Mouse (Mus musculus) hindbrain, embryonic 15.5 days (tissue): ENCODE data around the gene Tceal9. TPM values are rescaled to one million over a fixed set of nuclear protein-coding genes. Genes with fewer than 3 reads are reported as not detected.
"Not testable (repeated sequence)": the region's sequence is repeated elsewhere in the genome, so short reads cannot be mapped to it uniquely, and the experiment has no call there.

ENCODE experiments used
- ATAC-seq: fragments of 200-750 bp; cut with Nextera tagmentation; 2 replicates; pipeline ENCODE4 v1.8.0; 2017; ENCODE audit warnings: low read depth, moderate number of reproducible peaks, moderate TSS enrichment; ENCODE audit not compliant: low FRiP score
- H3K27ac ChIP-seq: fragments of 300-500 bp; sonication (generic); replicated peaks from 2 replicates; pipeline ENCODE4 v1.5.1; 2015; ENCODE audit warnings: mild to moderate bottlenecking, inconsistent platforms
- H3K27me3 ChIP-seq: fragments of 300-500 bp; sonication (generic); 2 replicates; pipeline ENCODE4 v1.6.1; 2015; ENCODE audit warnings: control low read depth, inconsistent platforms
- H3K36me3 ChIP-seq: fragments of 300-500 bp; sonication (generic); 2 replicates; pipeline ENCODE4 v1.6.1; 2015; ENCODE audit warnings: control low read depth, inconsistent platforms
- H3K4me1 ChIP-seq: fragments of 300-500 bp; sonication (generic); replicated peaks from 2 replicates; pipeline ENCODE4 v1.6.1; 2015; ENCODE audit warnings: control low read depth, inconsistent platforms
- H3K4me2 ChIP-seq: fragments of 300-500 bp; sonication (generic); 2 replicates; pipeline ENCODE4 v1.6.1; 2015; ENCODE audit warnings: moderate library complexity, mild to moderate bottlenecking, inconsistent platforms
- H3K4me3 ChIP-seq: fragments of 300-500 bp; sonication (generic); 2 replicates; pipeline ENCODE4 v1.5.1; 2015; ENCODE audit warnings: mild to moderate bottlenecking, inconsistent platforms
- H3K9ac ChIP-seq: fragments of 300-500 bp; sonication (generic); 2 replicates; pipeline ENCODE4 v1.6.1; 2015; ENCODE audit warnings: inconsistent platforms
- H3K9me3 ChIP-seq: fragments of 300-500 bp; sonication (generic); 2 replicates; pipeline ENCODE4 v1.6.1; 2016; ENCODE audit warnings: control low read depth, inconsistent platforms
- WGBS: fragments of 180-500 bp; shearing (Covaris S2); methylation state at CpG from one replicate; pipeline ENCODE4 v1.1.7; 2015; 5-methylcytosine and 5-hydroxymethylcytosine counted together
- polyA plus RNA-seq: library from polyadenylated mRNA; unstranded; fragments of >200 nt; fragmentation: Nextera tagmentation; extraction: Ambion mirVana; gene quantifications from 2 replicates; pipeline ENCODE4 v1.2.1, GENCODE M21; 2015

The Tceal9 gene
- polyA plus RNA-seq, result 236 and 251 TPM in 2 replicates

- no peaks in the 10 kb centered on the region for H3K9me3 ChIP-seq
- peak within 1 kb of the TSS; percentile 86 for H3K27ac ChIP-seq
- no peaks in the 10 kb centered on the region for H3K27me3 ChIP-seq
- H3K4me2 ChIP-seq, result peak within 1 kb of the TSS; percentile 53
- 23% methylated on average over 20 of the region's 20 CpGs for WGBS
- no peaks in the 10 kb centered on the region for H3K36me3 ChIP-seq
- H3K4me1 ChIP-seq, result no peaks in the 10 kb centered on the region
- H3K9ac ChIP-seq, result peak within 1 kb of the TSS; percentile 62
- H3K4me3 ChIP-seq, result peak within 1 kb of the TSS; percentile 59
- peak; percentile 97 for ATAC-seq
These were observed at the start of gene Tceal9 for GRCm38 (mm10) chrX:136244574-136245229. Tceal9 (plus strand) TSS chrX:136245079.

GRCm38 (mm10) chrX:136195193-136195944, 49.5 kb upstream of the Tceal9 start:
- ATAC-seq, result no peak
- no peaks in the 10 kb centered on the region for H3K36me3 ChIP-seq
- 85% methylated on average over 16 of the region's 16 CpGs for WGBS

GRCm38 (mm10) chrX:136196873-136197272, 48.0 kb upstream of the Tceal9 start:
- Histone ChIP-seq H3K4me2 (no peak overlapping the region), H3K36me3 (no peaks in the 10 kb centered on the region), H3K4me1 (no peaks in the 10 kb centered on the region), H3K4me3 (no peak overlapping the region), H3K9ac (no peak overlapping the region), H3K9me3 (no peaks in the 10 kb centered on the region), H3K27me3 (no peaks in the 10 kb centered on the region), H3K27ac (no peak overlapping the region)
- WGBS, result 56% methylated on average over 1 of the region's 1 CpGs
- ATAC-seq, result no peak

More at GRCm38 (mm10) chrX:136195193-136195944, 49.5 kb upstream of the Tceal9 start:
- Histone ChIP-seq H3K9ac (no peak overlapping the region), H3K27ac (no peak overlapping the region), H3K4me2 (no peak overlapping the region), H3K4me1 (no peaks in the 10 kb centered on the region), H3K9me3 (no peaks in the 10 kb centered on the region), H3K27me3 (no peaks in the 10 kb centered on the region), H3K4me3 (no peak overlapping the region)

DNA sequence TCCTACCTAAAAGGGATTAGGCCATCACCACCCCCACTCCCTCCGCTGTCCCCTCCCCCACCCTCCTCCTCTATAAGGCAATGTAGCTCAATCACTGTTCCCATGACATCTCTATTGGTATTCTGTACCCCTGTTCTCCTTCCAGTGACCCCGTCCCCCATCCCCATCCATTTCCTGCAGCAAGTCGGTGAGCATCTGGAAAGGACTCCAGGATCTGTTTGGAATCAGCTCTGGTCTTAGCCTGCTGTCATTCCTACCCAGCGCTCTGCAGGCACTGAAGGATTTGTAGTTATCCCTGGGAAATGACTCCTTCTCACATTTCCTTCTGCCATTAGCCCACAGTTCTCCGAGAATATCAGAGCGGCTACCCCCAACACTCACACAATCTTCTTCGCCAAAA, 41.6 kb upstream of the Tceal9 start:
- H3K36me3 ChIP-seq, result no peaks in the 10 kb centered on the region
- peak overlapping the region; percentile 78 for H3K27ac ChIP-seq
- peak overlapping the region; percentile 54 for H3K9ac ChIP-seq
- ATAC-seq, result no peak; the same call in 1 of the 2 replicates
- peak overlapping the region; percentile 54 for H3K4me2 ChIP-seq
- peak overlapping the region; percentile 51 for H3K4me3 ChIP-seq
- H3K9me3 ChIP-seq, result no peaks in the 10 kb centered on the region
- WGBS, result 31% methylated on average over 7 of the region's 7 CpGs
- no peaks in the 10 kb centered on the region for H3K4me1 ChIP-seq
- H3K27me3 ChIP-seq, result no peaks in the 10 kb centered on the region

DNA sequence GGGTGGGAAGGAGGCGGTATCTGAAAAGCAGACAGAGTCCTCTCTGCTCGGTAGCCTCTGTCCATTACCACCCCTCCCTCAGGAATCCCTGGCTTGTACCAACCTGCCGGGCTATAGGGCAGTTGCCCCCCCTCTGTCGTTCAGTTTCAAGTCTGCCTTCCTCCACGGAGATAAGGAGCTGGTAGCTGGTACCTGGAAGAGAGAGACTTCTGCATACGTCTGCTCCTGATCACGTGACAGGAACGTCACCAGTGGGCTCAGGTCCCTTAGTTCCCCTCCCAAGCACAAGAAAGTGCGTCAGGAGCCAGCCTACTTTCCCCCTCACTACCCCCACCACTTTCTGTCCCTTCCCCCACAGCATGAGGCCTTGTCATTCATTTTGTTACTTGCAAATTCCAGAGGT, 41.2 kb upstream of the Tceal9 start, which contains the start of gene Tceal5:
Tceal5 (minus strand) TSS at position 213 of the 403 bp plus-strand sequence.
- peak; percentile 95 for ATAC-seq
- 15% methylated on average over 9 of the region's 9 CpGs for WGBS
- Histone ChIP-seq H3K4me2 (peak within 1 kb of the TSS; percentile 54), H3K27ac (peak within 1 kb of the TSS; percentile 78), H3K4me1 (no peaks in the 10 kb centered on the region), H3K36me3 (no peaks in the 10 kb centered on the region), H3K9me3 (no peaks in the 10 kb centered on the region), H3K27me3 (no peaks in the 10 kb centered on the region), H3K9ac (peak within 1 kb of the TSS; percentile 54), H3K4me3 (peak within 1 kb of the TSS; percentile 51)

DNA sequence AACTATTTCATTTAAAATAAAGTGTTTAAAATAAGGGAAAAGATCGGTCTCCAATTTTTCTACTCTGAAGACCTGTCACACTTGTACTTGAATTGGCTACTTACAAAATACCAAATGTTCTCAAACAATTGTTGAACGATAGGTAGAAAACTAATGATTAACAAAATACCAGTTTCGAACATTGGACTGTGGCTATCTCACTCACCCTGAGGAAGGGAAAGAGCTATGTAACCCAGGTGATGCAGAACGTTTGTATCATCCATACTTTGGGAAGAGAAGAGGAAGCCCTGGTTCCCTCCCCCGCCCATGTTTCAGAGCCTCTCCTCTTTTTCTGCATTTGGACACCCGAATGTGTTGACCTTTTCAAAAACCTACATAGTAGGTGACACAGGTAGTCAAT, 40.5 kb upstream of the Tceal9 start:
- Histone ChIP-seq H3K27me3 (no peaks in the 10 kb centered on the region), H3K27ac (no peak overlapping the region), H3K36me3 (no peaks in the 10 kb centered on the region), H3K9me3 (no peaks in the 10 kb centered on the region), H3K4me1 (no peaks in the 10 kb centered on the region), H3K4me3 (no peak overlapping the region), H3K9ac (no peak overlapping the region), H3K4me2 (no peak overlapping the region)
- WGBS, result 82% methylated on average over 6 of the region's 6 CpGs
- no peak for ATAC-seq

DNA sequence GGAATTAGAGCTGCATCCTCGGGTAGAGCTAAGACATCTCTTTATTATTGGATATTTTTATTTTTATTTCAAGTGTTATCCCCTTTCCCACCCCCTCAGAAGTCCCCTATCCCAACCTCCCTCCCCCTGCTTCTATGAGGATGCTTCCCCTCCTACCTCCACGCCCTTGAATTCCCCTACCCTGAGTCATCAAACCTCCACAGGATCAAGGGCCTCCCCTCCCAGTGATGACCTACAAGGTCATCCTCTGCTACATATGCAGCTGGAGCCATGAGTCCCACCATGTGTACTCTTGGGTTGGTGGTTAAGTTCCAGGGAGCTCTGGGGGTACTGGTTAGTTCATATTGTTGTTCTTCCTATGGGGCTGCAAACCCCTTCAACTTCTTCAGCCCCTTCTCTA, 31.5 kb upstream of the Tceal9 start:
- Histone ChIP-seq H3K27me3 (no peaks in the 10 kb centered on the region), H3K4me2 (no peak overlapping the region), H3K9ac (no peak overlapping the region), H3K4me1 (0 out of 2 replicates have a peak, but pooled peaks cover 4% of the 10 kb centered on the region), H3K36me3 (no peaks in the 10 kb centered on the region), H3K27ac (no peak overlapping the region), H3K4me3 (no peak overlapping the region), H3K9me3 (no peaks in the 10 kb centered on the region)
- ATAC-seq, result no peak
- WGBS, result 88% methylated on average over 2 of the region's 2 CpGs

- H3K27me3 ChIP-seq, H3K4me1 ChIP-seq, H3K9me3 ChIP-seq, H3K27ac ChIP-seq, H3K36me3 ChIP-seq: not testable (repeated sequence)
- peak; percentile 93 for ATAC-seq
- Histone ChIP-seq H3K9ac (peak within 1 kb of the TSS; percentile 40; the same call in 1 of the 2 replicates), H3K4me2 (peak within 1 kb of the TSS; percentile 50), H3K4me3 (peak within 1 kb of the TSS; percentile 43)
- 20% methylated on average over 6 of the region's 67 CpGs for WGBS
These were observed 29.9 kb upstream of the Tceal9 start, which contains the start of the genes Tceal7 and Bex1 for GRCm38 (mm10) chrX:136214729-136215677. Tceal7 (plus strand) TSS chrX:136214779. Bex1 (minus strand) TSS chrX:136215513.

GRCm38 (mm10) chrX:136216303-136216702, 28.6 kb upstream of the Tceal9 start:
- no peak overlapping the region for H3K27ac ChIP-seq
- 48% methylated on average over 1 of the region's 1 CpGs for WGBS

GRCm38 (mm10) chrX:136223714-136224113, 21.2 kb upstream of the Tceal9 start:
- Histone ChIP-seq H3K27me3 (0 out of 2 replicates have a peak, but pooled peaks cover 5% of the 10 kb centered on the region), H3K4me2 (no peak overlapping the region), H3K4me1 (no peaks in the 10 kb centered on the region), H3K4me3 (no peak overlapping the region), H3K9ac (no peak overlapping the region), H3K36me3 (no peaks in the 10 kb centered on the region), H3K27ac (no peak overlapping the region), H3K9me3 (no peaks in the 10 kb centered on the region)
- WGBS, result 82% methylated on average over 6 of the region's 6 CpGs
- ATAC-seq, result no peak

More at GRCm38 (mm10) chrX:136216303-136216702, 28.6 kb upstream of the Tceal9 start:
- no peaks in the 10 kb centered on the region for H3K9me3 ChIP-seq
- no peaks in the 10 kb centered on the region for H3K27me3 ChIP-seq
- 0 out of 2 replicates have a peak, but pooled peaks cover 4% of the 10 kb centered on the region for H3K4me1 ChIP-seq
- no peak for ATAC-seq
- H3K36me3 ChIP-seq, result no peaks in the 10 kb centered on the region
- no peak overlapping the region for H3K4me2 ChIP-seq
- no peak overlapping the region for H3K4me3 ChIP-seq
- no peak overlapping the region for H3K9ac ChIP-seq

GRCm38 (mm10) chrX:136227768-136228167, 17.1 kb upstream of the Tceal9 start:
- H3K4me1 ChIP-seq, result no peaks in the 10 kb centered on the region
- no peak overlapping the region for H3K4me2 ChIP-seq
- no peak overlapping the region for H3K9ac ChIP-seq
- H3K9me3 ChIP-seq, result no peaks in the 10 kb centered on the region
- 67% methylated on average over 5 of the region's 5 CpGs for WGBS
- ATAC-seq, result no peak
- H3K36me3 ChIP-seq, result no peaks in the 10 kb centered on the region
- 0 out of 2 replicates have a peak, but pooled peaks cover 9% of the 10 kb centered on the region for H3K27me3 ChIP-seq
- no peak overlapping the region for H3K27ac ChIP-seq
- H3K4me3 ChIP-seq, result no peak overlapping the region
